Mouse (Mus musculus): Measurements from ENCODE around the gene Synrg. TPM values are rescaled to one million over a fixed set of nuclear protein-coding genes. Genes with fewer than 3 reads are reported as not detected.

The Synrg gene
- polyA plus RNA-seq, 3 experiments from 2014 or later: 6.3 to 11.0 (median 10.4) TPM

GRCm38 (mm10) chr11:84078601-84079000 is 114.4 kb downstream of the Synrg start:
- ATAC-seq: no peak

DNA sequence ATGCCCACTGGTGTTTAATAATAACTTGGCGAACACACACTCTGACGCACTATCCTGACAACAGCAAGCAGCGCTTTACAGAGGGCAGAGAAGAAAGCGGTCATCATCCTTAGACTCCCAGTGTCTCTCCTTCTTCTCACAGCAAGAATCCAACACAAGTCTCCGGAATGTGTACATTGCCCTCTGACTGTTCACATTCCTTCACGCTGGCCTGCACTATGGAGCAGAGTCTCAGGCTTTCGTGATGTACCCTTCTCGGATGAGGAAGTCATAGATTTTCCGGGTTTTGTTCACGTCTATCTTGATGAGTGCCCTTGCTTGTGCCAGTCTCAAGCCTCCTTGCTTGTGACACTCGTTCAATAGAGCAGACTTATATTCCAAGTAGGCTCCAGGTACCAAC is 115.1 kb downstream of the Synrg start:
- no peak for ATAC-seq

- ATAC-seq: no peak
Observed at GRCm38 (mm10) chr11:84079887-84080286, 115.7 kb downstream of the Synrg start.

GRCm38 (mm10) chr11:84080327-84080726 is 116.1 kb downstream of the Synrg start:
- ATAC-seq: no peak

DNA sequence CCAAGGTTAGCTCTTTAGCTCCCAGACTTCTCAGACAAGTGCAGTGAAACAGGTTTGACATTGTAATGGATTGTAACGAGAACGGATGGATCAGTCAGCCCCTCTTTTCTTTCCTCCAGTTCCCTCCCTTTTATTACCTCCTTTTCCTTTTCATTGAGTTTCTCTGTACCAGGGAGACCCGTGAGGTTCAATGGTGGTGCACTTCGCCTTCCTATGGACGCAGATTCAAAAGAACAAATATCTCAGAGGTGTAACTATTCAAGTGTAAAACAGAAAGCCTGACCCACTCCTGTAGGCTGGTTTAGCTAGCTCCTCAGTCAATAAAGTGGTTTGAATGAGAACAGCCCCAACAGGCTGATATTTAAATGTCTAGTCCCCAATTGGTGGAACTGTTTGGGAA is 117.7 kb downstream of the Synrg start:
- ATAC-seq: no peak

GRCm38 (mm10) chr11:84090572-84090971 is 126.3 kb downstream of the Synrg start:
- ATAC-seq: no peak

Other genes with a start within 250 kb of the Synrg start
- not detected for gene Wfdc21, start 217.5 kb upstream of the Synrg start, polyA plus RNA-seq (2017; shearing (Covaris generic))
- 10 to 100 TPM; 28.7 to 42.7 (median 36.0) TPM for gene Heatr6, start 210.7 kb upstream of the Synrg start, polyA plus RNA-seq (2017; shearing (Covaris generic))
- gene Hnf1b, start 114.4 kb upstream of the Synrg start, polyA plus RNA-seq (2017; shearing (Covaris generic)): not detected
- gene Ddx52, start 22.4 kb upstream of the Synrg start, polyA plus RNA-seq (2017; shearing (Covaris generic)): 10 to 100 TPM; 75.0 to 84.6 (median 81.7) TPM
- 10 to 100 TPM; 16.6 to 20.9 (median 20.7) TPM for gene Dusp14, start 104.8 kb downstream of the Synrg start, polyA plus RNA-seq (2017; shearing (Covaris generic))
- gene Tada2a, start 165.2 kb downstream of the Synrg start, polyA plus RNA-seq (2017; shearing (Covaris generic)): 10 to 100 TPM; 10.2 to 14.2 (median 13.7) TPM
- 1 to 10 TPM; 3.5 to 4.9 (median 4.8) TPM for gene Acaca, start 165.2 kb downstream of the Synrg start, polyA plus RNA-seq (2017; shearing (Covaris generic))
- gene Gm11437, start 203.0 kb downstream of the Synrg start, polyA plus RNA-seq (2017; shearing (Covaris generic)): not detected

Data from inflammation-experienced regulatory T-cells, adult 6 months (primary cell).